Mouse (Mus musculus) cerebellum, postnatal 36 days (tissue): ENCODE data around the gene 1110002E22Rik.

Experiments
- DNase-seq, 2 experiments: peaks; one replicate each; pipeline ENCODE4 v3.0.0; 2021 to 2022; ENCODE audit warnings: mixed read lengths in 2 of 2

The 1110002E22Rik gene

DNA sequence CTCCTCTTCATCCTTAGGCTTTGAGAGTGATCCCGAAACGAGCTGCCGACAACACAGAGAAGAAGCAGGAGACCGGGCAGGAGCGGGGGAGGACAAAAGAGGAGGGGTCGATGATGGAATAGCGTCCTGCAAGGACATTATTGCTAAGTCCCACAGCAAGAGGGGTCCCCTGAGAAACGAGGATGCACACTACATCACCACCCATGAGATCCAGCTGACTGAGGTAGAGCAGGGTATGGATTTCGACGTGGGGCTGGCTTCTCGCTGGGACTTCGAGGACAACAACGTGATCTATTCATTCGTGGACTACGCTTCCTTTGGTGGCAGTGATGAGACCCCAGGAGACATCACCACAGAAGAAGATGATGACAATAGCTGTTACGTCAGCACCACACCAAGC, 1.1 kb downstream of the 1110002E22Rik start:
- no peak for DNase-seq

DNA sequence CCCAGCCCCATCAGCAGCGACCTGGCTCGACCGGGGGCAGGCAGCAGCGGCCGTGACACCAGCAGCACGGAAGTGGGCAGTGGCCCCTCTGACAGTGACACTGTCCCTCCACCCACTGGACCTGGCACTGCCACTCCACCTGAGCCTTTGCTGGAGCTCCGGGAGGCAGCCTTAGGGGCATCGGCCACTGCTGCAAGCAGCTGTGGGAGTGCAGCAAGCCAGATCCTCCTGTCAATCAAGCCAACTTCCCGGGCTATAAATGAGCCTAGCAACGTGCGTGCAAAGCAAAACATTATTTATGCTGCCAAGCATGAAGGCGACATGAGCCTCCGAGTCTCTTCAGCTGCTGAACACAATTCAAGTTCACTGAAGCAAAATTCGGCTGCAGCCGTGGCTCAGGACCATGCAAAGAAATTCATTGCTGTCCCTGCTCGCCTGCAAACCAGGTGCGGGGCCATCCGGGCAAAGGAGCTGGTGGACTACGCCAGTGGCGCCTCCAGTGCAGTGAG, 1.6 kb downstream of the 1110002E22Rik start:
- DNase-seq, result no peak

- DNase-seq, result no peak
Measured at GRCm38 (mm10) chr3:138067288-138067687, 2.4 kb downstream of the 1110002E22Rik start, which contains the start of gene Gm5105. TSS of gene Gm5105 (minus strand) at chr3:138067388.

DNA sequence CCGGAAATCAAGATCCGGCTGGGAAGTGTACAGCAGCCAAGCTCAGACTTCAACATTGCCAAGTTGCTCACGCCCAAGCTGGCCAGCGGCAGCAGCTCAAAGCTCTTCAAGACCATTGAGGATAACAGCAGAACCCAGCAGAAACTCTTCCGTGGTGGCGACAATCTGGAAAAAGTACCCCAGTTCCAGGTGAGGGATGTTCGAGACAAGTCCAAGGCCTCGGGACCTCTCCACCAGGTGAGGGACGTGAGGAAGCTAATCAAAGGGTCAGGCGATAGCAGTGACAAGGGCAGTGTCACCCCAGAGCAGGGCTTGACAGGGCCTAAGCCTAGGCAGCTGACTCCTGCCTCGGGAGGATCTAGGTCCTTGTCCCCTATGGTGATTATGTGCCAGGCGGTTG, 3.3 kb downstream of the 1110002E22Rik start:
- DNase-seq, result no peak

DNA sequence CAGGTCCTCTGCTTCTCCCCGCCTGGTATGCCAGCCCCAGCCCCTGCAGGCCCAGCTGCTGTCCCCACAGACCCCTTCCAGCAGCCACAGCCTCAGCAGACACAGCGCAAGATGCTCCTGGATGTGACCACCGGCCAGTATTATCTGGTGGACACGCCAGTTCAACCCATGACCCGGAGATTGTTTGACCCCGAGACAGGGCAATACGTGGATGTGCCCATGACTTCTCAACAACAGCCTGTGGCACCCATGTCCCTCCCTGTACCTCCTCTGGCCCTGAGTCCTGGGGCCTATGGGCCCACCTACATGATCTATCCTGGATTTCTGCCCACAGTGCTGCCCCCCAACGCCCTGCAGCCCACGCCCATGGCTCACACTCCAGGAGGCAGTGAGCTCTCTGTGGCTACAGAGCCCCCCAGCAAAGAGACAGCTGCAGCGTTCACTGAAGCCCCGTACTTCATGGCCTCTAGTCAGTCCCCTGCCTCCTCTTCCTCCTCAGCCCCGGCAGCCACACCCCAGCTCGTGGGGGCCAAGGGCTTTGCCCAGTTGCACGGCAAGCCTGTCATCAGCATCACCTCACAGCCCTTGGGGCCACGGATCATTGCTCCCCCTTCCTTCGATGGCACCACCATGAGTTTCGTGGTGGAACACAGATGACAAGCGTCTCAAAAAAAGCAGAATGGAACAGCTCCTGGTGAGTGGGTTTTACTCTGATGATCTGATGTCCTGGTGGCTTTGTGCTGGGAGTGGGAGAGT, 5.1 kb downstream of the 1110002E22Rik start:
- no peak for DNase-seq

DNA sequence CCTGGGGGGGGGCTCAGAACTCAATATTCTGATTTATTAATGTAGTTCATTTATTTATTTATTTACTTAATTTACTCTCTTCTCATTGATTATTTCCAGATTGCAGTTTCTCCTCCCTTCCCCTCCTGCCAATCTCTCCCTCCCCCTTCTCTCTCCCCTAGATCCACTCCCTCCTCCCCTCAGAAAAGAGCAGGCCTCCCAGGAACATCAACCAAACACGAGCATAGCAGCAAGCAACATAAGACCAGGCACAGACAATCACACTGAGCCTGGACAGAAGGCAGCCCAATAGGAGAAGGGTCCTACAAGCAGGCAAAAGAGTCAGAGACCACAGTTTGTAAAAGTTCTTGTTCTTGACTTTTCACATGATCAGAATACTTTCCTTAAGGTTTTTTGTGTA, 6.2 kb downstream of the 1110002E22Rik start:
- DNase-seq, result no peak

- no peak for DNase-seq
Measured at GRCm38 (mm10) chr3:138071476-138072073, 6.7 kb downstream of the 1110002E22Rik start.

GRCm38 (mm10) chr3:138074214-138074613, 9.4 kb downstream of the 1110002E22Rik start:
- DNase-seq, result no peak

DNA sequence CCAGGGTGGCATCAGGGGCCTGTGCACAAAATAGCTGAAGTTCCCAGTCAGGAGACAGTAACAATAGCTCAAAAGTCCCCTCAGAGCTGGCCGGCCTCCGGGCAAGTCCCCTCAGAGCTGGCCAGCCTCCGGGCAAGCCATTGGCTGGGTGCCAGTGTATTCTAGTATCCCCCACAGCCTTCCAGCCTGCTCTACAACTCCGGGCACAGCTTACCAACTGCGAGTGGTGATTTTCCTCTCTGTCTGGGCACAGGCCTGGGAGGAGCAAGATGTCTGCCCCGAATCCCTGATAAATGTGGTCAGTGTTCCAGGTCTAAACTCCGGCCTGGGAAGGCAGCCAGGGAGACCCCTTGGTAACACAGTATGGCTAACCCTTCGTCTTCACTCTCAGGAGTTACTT, 10.4 kb downstream of the 1110002E22Rik start:
- DNase-seq, result peak; percentile 34 to 37

GRCm38 (mm10) chr3:138077476-138078340, 12.9 kb downstream of the 1110002E22Rik start:
- DNase-seq, result peak; percentile 55 to 68

- no peak for DNase-seq
Measured at GRCm38 (mm10) chr3:138078701-138079100, 13.8 kb downstream of the 1110002E22Rik start.

DNA sequence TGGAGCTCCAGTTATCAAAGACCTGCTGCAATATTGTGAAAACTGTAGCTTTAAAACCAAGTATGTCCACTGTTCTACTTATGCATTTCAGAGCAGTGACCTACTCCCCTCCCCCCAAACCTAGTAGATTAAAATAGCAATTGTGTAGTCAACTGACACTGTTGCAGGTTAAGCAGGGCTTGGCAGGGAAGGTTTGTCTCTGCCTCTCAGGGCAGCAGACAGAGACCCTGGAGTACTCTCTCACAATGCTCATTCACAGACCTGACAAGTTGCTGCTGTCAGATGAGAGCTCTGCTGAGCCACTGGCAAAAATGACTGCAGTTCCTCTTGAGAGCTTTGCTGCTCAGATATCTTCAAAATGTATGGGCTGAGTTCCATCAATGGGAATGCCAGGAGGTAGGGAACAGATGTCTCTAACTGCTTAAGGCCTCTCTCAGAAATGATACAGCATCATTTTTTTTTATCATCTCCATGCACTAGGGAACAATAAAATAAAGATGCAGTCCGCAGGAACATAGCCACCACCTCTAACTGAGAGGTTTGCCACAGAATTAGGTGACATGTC, 18.3 kb downstream of the 1110002E22Rik start:
- DNase-seq, result peak in 1 of 2 experiments; percentile 43

- DNase-seq, result no peak
Measured at GRCm38 (mm10) chr3:138083896-138084295, 19.0 kb downstream of the 1110002E22Rik start.

DNA sequence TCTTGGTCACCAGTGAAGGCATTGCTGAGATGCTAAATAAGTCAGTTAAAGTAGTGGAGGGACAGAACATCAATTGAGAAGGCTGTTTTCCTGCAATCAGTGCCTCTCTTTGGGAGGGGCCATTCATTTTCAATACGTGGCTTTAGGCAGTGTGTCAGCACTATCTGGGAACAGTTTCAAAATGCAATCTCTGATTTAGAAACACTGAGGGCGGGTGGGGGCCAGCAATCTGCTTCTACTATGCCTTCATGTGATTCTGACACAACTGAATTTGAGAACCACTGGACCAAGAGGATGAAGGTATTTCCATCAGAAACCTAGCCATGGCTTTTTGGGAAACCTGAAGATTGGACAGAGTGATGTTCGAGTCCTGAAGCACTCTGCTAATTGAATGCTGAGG, 30.4 kb downstream of the 1110002E22Rik start:
- no peak for DNase-seq

DNA sequence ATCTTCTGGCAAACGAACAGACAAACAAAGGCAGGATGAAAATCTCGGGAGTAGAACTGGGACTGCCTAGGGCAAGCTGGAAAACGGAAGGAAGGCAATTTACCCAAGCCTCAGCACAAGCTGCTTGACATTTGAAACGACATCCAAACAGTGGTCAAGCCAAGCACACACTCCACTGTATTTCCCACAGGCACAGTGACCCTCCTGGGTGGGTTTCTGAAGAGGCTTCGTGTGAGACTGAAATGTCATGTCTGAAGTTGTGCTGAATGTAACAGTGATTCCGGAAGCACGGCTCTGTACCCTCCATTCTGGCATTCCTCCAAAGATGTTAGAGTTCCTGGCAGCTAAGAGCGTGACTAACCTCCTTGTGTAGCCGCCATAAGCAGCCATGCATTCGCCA, 30.9 kb downstream of the 1110002E22Rik start:
- peak in 1 of 2 experiments; percentile 23 for DNase-seq

- DNase-seq, result no peak
Measured at GRCm38 (mm10) chr3:138096263-138097028, 31.6 kb downstream of the 1110002E22Rik start.

- no peak for DNase-seq
Measured at GRCm38 (mm10) chr3:138097718-138098117, 32.9 kb downstream of the 1110002E22Rik start.

GRCm38 (mm10) chr3:138101936-138102335, 37.1 kb downstream of the 1110002E22Rik start:
- no peak for DNase-seq

DNA sequence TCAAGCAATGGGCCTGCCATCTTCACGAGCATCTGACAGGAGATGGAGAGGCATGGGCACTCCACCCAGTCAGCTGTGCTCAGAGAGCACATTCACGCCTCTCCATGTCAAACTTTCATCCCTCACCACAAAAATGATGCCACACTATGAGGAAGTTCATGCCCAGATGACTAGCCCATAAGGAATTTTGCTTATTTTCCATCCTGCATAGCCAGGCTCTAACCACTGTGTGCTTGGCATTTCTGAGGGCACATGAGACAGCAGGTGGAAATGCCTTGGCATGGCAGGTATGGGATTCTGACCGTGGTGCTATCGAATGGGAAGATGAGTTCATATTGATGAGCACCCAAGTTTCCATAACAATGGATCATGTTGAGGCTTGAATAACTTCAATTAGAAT, 38.8 kb downstream of the 1110002E22Rik start:
- no peak for DNase-seq

DNA sequence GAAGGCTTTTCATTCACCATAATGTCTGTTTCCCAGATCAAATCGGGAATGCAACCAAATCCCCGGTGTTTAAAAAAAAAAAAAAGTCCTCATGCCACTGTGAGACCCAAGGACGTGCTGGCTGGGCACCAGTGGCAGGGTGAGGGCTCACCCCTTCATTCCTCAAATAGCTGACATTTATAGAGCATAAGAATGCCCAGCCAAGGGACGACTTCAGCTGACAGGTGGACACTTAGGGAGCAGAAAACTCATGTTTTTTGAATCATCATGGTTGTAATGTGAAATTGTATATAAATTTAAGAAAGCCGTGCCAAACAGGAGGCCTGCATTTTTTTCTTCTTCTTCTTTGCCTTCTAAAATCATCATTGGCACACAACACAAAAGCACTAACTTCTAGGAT, 40.2 kb downstream of the 1110002E22Rik start:
- no peak for DNase-seq

GRCm38 (mm10) chr3:138106887-138107286, 42.0 kb downstream of the 1110002E22Rik start:
- DNase-seq, result no peak
